Mouse (Mus musculus) kidney, adult 2 months (tissue): Measurements from ENCODE around the gene Gramd1b.

ENCODE experiments used
- CTCF ChIP-seq: fragments of 200-500 bp; conservative IDR thresholded peaks from 2 replicates; pipeline ENCODE4 v1.5.1; 2011; ENCODE audit warnings: low read depth, mild to moderate bottlenecking, control low read depth, low read length, moderate library complexity, mixed read lengths; ENCODE audit not compliant: insufficient read depth, insufficient read length
- POLR2A ChIP-seq: fragments of 200-500 bp; IDR thresholded peaks from one replicate; pipeline ENCODE4 v1.6.1; 2011; ENCODE audit warnings: low read depth, low read length, control low read depth

DNA sequence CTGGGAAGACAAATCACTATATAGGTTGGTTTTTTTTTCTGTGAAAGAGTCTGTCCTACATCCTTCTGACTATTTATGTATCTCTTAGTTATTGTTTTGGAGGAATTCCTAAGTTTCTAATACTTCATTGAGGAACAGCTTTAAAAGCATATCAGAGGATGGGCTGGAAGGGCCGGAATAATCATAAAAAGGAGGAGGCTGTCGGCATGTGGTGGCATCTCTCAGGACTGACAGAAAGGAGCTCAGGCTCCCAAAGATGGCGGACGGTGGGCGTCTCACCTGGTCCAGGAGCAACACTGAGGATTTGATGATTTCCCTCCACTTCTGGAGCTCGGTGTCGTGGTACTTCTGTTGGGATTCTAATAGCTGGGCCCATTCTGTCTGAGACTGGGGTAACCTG lies 231.9 kb downstream of the Gramd1b start:
- TF ChIP-seq CTCF: no peak
- no peak for TF ChIP-seq POLR2A
